Mouse (Mus musculus) megakaryocyte, adult 5-6 weeks (primary cell): ENCODE data around the gene Morn1. TPM values are rescaled to one million over a fixed set of nuclear protein-coding genes. Genes with fewer than 3 reads are reported as not detected.

Experiments used
- ATAC-seq: 2 replicates; pipeline ENCODE4 v1.8.0; 2016; ENCODE audit warnings: mild to moderate bottlenecking, inconsistent platforms; ENCODE audit not compliant: poor library complexity, severe bottlenecking
- total RNA-seq, 2 experiments: library from RNA; stranded (forward) in 1 of 2; stranded (reverse) in 1 of 2; fragments of 153-499, 151-499 nt in 1 of 2; fragments of 221-1000, 200-1000 nt in 1 of 2; gene quantifications; 2 replicates each; pipeline versions ENCODE4 v1.2.3 to v1.2.4; 2015 to 2017

Gene Morn1
- total RNA-seq (2015) (0.71 TPM in 1 of 2 replicates, not detected in the other), total RNA-seq (2017) (0.95 and 1.1 TPM in 2 replicates)

GRCm38 (mm10) chr4:155086108-155087024 is at the start of gene Morn1, which contains the start of gene Rer1:
Gene Morn1 (plus strand): TSS chr4:155086577.
Gene Rer1 (minus strand): TSS chr4:155086382.
- peak; percentile 98 for ATAC-seq

GRCm38 (mm10) chr4:155040197-155040596 is 46.2 kb upstream of the Morn1 start:
- ATAC-seq = no peak

GRCm38 (mm10) chr4:155040696-155041095 is 45.7 kb upstream of the Morn1 start:
- no peak for ATAC-seq

- ATAC-seq = no peak
Observed at GRCm38 (mm10) chr4:155042606-155043288, 43.6 kb upstream of the Morn1 start.

- ATAC-seq = no peak
Observed at GRCm38 (mm10) chr4:155043289-155043625, 43.1 kb upstream of the Morn1 start.

GRCm38 (mm10) chr4:155046636-155047035 is 39.7 kb upstream of the Morn1 start:
- ATAC-seq = no peak

GRCm38 (mm10) chr4:155050116-155050515 is 36.3 kb upstream of the Morn1 start:
- ATAC-seq = no peak

- ATAC-seq = no peak
Observed at GRCm38 (mm10) chr4:155056724-155057123, 29.7 kb upstream of the Morn1 start, which contains the start of gene Plch2. Gene Plch2 (minus strand): TSS chr4:155056784.

GRCm38 (mm10) chr4:155058325-155058724 is 28.1 kb upstream of the Morn1 start:
- ATAC-seq = no peak

GRCm38 (mm10) chr4:155063895-155064294 is 22.5 kb upstream of the Morn1 start:
- ATAC-seq = no peak

GRCm38 (mm10) chr4:155064474-155064873 is 21.9 kb upstream of the Morn1 start:
- ATAC-seq = no peak

GRCm38 (mm10) chr4:155065970-155066833 is 20.2 kb upstream of the Morn1 start:
- peak; percentile 60 for ATAC-seq

GRCm38 (mm10) chr4:155066834-155067522 is 19.4 kb upstream of the Morn1 start, which contains the start of gene Pex10:
Gene Pex10 (plus strand): TSS chr4:155067016.
- ATAC-seq = peak; percentile 91

GRCm38 (mm10) chr4:155068357-155068972 is 17.9 kb upstream of the Morn1 start:
- no peak for ATAC-seq

- ATAC-seq = no peak
Observed at GRCm38 (mm10) chr4:155069191-155069590, 17.2 kb upstream of the Morn1 start.

- no peak for ATAC-seq
Observed at GRCm38 (mm10) chr4:155070199-155070598, 16.2 kb upstream of the Morn1 start.

GRCm38 (mm10) chr4:155070921-155071320 is 15.5 kb upstream of the Morn1 start:
- ATAC-seq = no peak

- no peak for ATAC-seq
Observed at GRCm38 (mm10) chr4:155074418-155074817, 12.0 kb upstream of the Morn1 start.

GRCm38 (mm10) chr4:155075137-155075536 is 11.2 kb upstream of the Morn1 start:
- ATAC-seq = no peak

- no peak for ATAC-seq
Observed at GRCm38 (mm10) chr4:155075813-155076212, 10.6 kb upstream of the Morn1 start.
